7 mouse cellular contexts compared by ENCODE assay signal in genomic region chr6:122556959-122557561, GRCm38 (mm10). TPM values are rescaled to one million over a fixed set of nuclear protein-coding genes. Genes with fewer than 3 reads are reported as not detected.
DNase-seq lines count a peak whose midpoint lies in the region; ATAC-seq lines count a peak whose summit lies in the region.

No protein-coding gene starts in this region.

- ATAC-seq in forebrain, embryonic 11.5 days (replicated peaks; ENCODE audit: low FRiP score), result no peak; the same call in 1 of the 2 replicates

- no peak overlapping the region for H3K9ac ChIP-seq in forebrain, embryonic 11.5 days (ENCODE audit: low read length)

- no peaks in the 10 kb centered on the region for H3K27me3 ChIP-seq in forebrain, embryonic 11.5 days (ENCODE audit: control insufficient read depth, insufficient read depth, low read length)
- peaks cover 8% of the 10 kb centered on the region for H3K27me3 ChIP-seq in hindbrain, embryonic 10.5 days (ENCODE audit: insufficient read depth, poor library complexity, severe bottlenecking)

- H3K27ac ChIP-seq in forebrain, embryonic 11.5 days (ENCODE audit: low read depth, low read length), result no peak overlapping the region
- H3K27ac ChIP-seq in hindbrain, embryonic 10.5 days, result no peak overlapping the region

- H3K4me3 ChIP-seq in forebrain, embryonic 11.5 days (ENCODE audit: low read depth, low read length), result no peak overlapping the region
- H3K4me3 ChIP-seq in hindbrain, embryonic 10.5 days, result no peak overlapping the region

- H3K36me3 ChIP-seq in forebrain, embryonic 11.5 days (ENCODE audit: control insufficient read depth, insufficient read depth, low read length), result no peaks in the 10 kb centered on the region
- no peaks in the 10 kb centered on the region for H3K36me3 ChIP-seq in hindbrain, embryonic 10.5 days

- peak overlapping the region; percentile 41; the same call in 1 of the 2 replicates for H3K4me2 ChIP-seq in forebrain, embryonic 11.5 days (ENCODE audit: low read depth, low read length, severe bottlenecking)

- 28% methylated on average over 15 of the region's 15 CpGs for WGBS in forebrain, embryonic 11.5 days
- WGBS in hindbrain, embryonic 10.5 days, result 26% methylated on average over 15 of the region's 15 CpGs

- peak; percentile 67 for DNase-seq in MEL-GATA-1-ER (ENCODE audit: extremely low read depth, low read depth)
- peak; percentile 83 for DNase-seq in brain, adult 2 months (ENCODE audit: low read depth, low spot score)
- DNase-seq in forebrain, embryonic 11.5 days (ENCODE audit: low spot score), result peak; percentile 64
- DNase-seq in hindbrain, embryonic 10.5 days (ENCODE audit: low spot score), result peak; percentile 50
- peak; percentile 70 for DNase-seq in layer of hippocampus, adult 9-11 months
- DNase-seq in lung, postnatal 36 days, result peak; percentile 92
- DNase-seq in right cerebral cortex, adult 2 months (ENCODE audit: low spot score in 2 of 2), result peak; percentile 90 to 91

- H3K4me1 ChIP-seq in forebrain, embryonic 11.5 days (replicated peaks; ENCODE audit: control insufficient read depth, insufficient read depth, low read length), result no peaks in the 10 kb centered on the region; the same call in 1 of the 2 replicates
- H3K4me1 ChIP-seq in hindbrain, embryonic 10.5 days (replicated peaks), result 0 out of 2 replicates have a peak, but pooled peaks cover 11% of the 10 kb centered on the region

- H3K9me3 ChIP-seq in forebrain, embryonic 11.5 days (ENCODE audit: control insufficient read depth, low read length), result no peaks in the 10 kb centered on the region
- H3K9me3 ChIP-seq in hindbrain, embryonic 10.5 days, result no peaks in the 10 kb centered on the region

RNA-seq across cellular contexts. Expression of gene Aicda, which starts 3.5 kb away (rescaled TPM):
- polyA plus RNA-seq in forebrain, embryonic 11.5 days (2014; fragmentation: Nextera tagmentation; extraction: Ambion mirVana), result not detected in 2 replicates
- not detected in 2 replicates for polyA plus RNA-seq in hindbrain, embryonic 10.5 days (2016; fragmentation: Nextera tagmentation; extraction: Ambion mirVana)

RNA-seq across cellular contexts. Expression of gene Apobec1, which starts 45.2 kb away (rescaled TPM):
- polyA plus RNA-seq in forebrain, embryonic 11.5 days (2014; fragmentation: Nextera tagmentation; extraction: Ambion mirVana), result 1.2 and 1.7 TPM in 2 replicates
- polyA plus RNA-seq in hindbrain, embryonic 10.5 days (2016; fragmentation: Nextera tagmentation; extraction: Ambion mirVana), result 1.1 and 2.1 TPM in 2 replicates

RNA-seq across cellular contexts. Expression of gene Mfap5, which starts 51.4 kb away (rescaled TPM):
- polyA plus RNA-seq in forebrain, embryonic 11.5 days (2014; fragmentation: Nextera tagmentation; extraction: Ambion mirVana), result 0.77 and 1.3 TPM in 2 replicates
- polyA plus RNA-seq in hindbrain, embryonic 10.5 days (2016; fragmentation: Nextera tagmentation; extraction: Ambion mirVana), result 0.40 and 1.1 TPM in 2 replicates

RNA-seq across cellular contexts. Expression of gene Gdf3, which starts 52.8 kb away (rescaled TPM):
- 0.11 TPM in 1 of 2 replicates, not detected in the other for polyA plus RNA-seq in forebrain, embryonic 11.5 days (2014; fragmentation: Nextera tagmentation; extraction: Ambion mirVana)
- polyA plus RNA-seq in hindbrain, embryonic 10.5 days (2016; fragmentation: Nextera tagmentation; extraction: Ambion mirVana), result 0.24 TPM in 1 of 2 replicates, not detected in the other

RNA-seq across cellular contexts. Expression of gene Rimklb, which starts 58.5 kb away (rescaled TPM):
- 62.9 and 64.9 TPM in 2 replicates for polyA plus RNA-seq in forebrain, embryonic 11.5 days (2014; fragmentation: Nextera tagmentation; extraction: Ambion mirVana)
- 36.6 and 44.2 TPM in 2 replicates for polyA plus RNA-seq in hindbrain, embryonic 10.5 days (2016; fragmentation: Nextera tagmentation; extraction: Ambion mirVana)
